Mouse (Mus musculus) lung, embryonic 15.5 days (tissue): ENCODE measurements around the gene Arhgap35. TPM values are rescaled to one million over a fixed set of nuclear protein-coding genes. Genes with fewer than 3 reads are reported as not detected.

Source experiments
- ATAC-seq: fragments of 200-750 bp; cut with Nextera tagmentation; 2 replicates; pipeline ENCODE4 v1.8.0; 2017; ENCODE audit warnings: moderate number of reproducible peaks, borderline replicate concordance; ENCODE audit not compliant: low FRiP score, low TSS enrichment; ENCODE audit errors: extremely low read depth
- H3K27ac ChIP-seq: fragments of 300-500 bp; sonication (generic); 2 replicates; pipeline ENCODE4 v1.5.1; 2015; ENCODE audit warnings: moderate library complexity, mild to moderate bottlenecking, inconsistent platforms
- H3K27me3 ChIP-seq: fragments of 300-500 bp; sonication (generic); 2 replicates; pipeline ENCODE4 v1.6.1; 2015; ENCODE audit warnings: inconsistent platforms
- H3K36me3 ChIP-seq: fragments of 300-500 bp; sonication (generic); 2 replicates; pipeline ENCODE4 v1.6.1; 2015; ENCODE audit warnings: inconsistent platforms
- H3K4me1 ChIP-seq: fragments of 300-500 bp; sonication (generic); 2 replicates; pipeline ENCODE4 v1.6.1; 2015; ENCODE audit warnings: inconsistent platforms
- H3K4me2 ChIP-seq: fragments of 300-500 bp; sonication (generic); 2 replicates; pipeline ENCODE4 v1.6.1; 2015; ENCODE audit warnings: inconsistent platforms, mild to moderate bottlenecking, moderate library complexity
- H3K4me3 ChIP-seq: fragments of 300-500 bp; sonication (generic); 2 replicates; pipeline ENCODE4 v1.5.1; 2015; ENCODE audit warnings: mild to moderate bottlenecking, inconsistent platforms
- H3K9ac ChIP-seq: fragments of 300-500 bp; sonication (generic); 2 replicates; pipeline ENCODE4 v1.6.1; 2015; ENCODE audit warnings: inconsistent platforms
- H3K9me3 ChIP-seq: fragments of 300-500 bp; sonication (generic); 2 replicates; pipeline ENCODE4 v1.6.1; 2016; ENCODE audit warnings: inconsistent platforms
- WGBS: fragments of 180-500 bp; shearing (Covaris S2); methylation state at CpG from one replicate; pipeline ENCODE4 v1.1.7; 2015; 5-methylcytosine and 5-hydroxymethylcytosine counted together
- polyA plus RNA-seq: library from polyadenylated mRNA; unstranded; fragments of >200 nt; fragmentation: Nextera tagmentation; extraction: Ambion mirVana; gene quantifications from 2 replicates; pipeline ENCODE4 v1.2.1, GENCODE M21; 2015

The Arhgap35 gene
- polyA plus RNA-seq, 1 experiment from 2014 or later = 19.4 TPM

- H3K27me3 ChIP-seq = no peaks in the 10 kb centered on the region
- ATAC-seq = no peak
- 83% methylated on average over 4 of the region's 5 CpGs for WGBS
- H3K4me2 ChIP-seq = no peak overlapping the region
- H3K9me3 ChIP-seq = no peaks in the 10 kb centered on the region
- H3K36me3 ChIP-seq = no peaks in the 10 kb centered on the region
- H3K4me3 ChIP-seq = no peak overlapping the region
- no peak overlapping the region for H3K9ac ChIP-seq
- H3K4me1 ChIP-seq = peaks cover 9% of the 10 kb centered on the region; the same call in 1 of the 2 replicates
- no peak overlapping the region for H3K27ac ChIP-seq
These were observed 158.5 kb downstream of the Arhgap35 start for GRCm38 (mm10) chr7:16456289-16456688.

GRCm38 (mm10) chr7:16455016-16455415, 159.8 kb downstream of the Arhgap35 start:
- Histone ChIP-seq H3K27ac (no peak overlapping the region), H3K4me2 (no peak overlapping the region), H3K36me3 (no peaks in the 10 kb centered on the region), H3K27me3 (no peaks in the 10 kb centered on the region), H3K9ac (no peak overlapping the region), H3K4me3 (no peak overlapping the region), H3K9me3 (no peaks in the 10 kb centered on the region), H3K4me1 (peaks cover 9% of the 10 kb centered on the region; the same call in 1 of the 2 replicates)
- WGBS = 87% methylated on average over 14 of the region's 14 CpGs
- no peak for ATAC-seq

GRCm38 (mm10) chr7:16453118-16453711, 161.6 kb downstream of the Arhgap35 start:
- H3K4me1 ChIP-seq = peaks cover 9% of the 10 kb centered on the region; the same call in 1 of the 2 replicates
- H3K9ac ChIP-seq = peak overlapping the region; percentile 66
- H3K27ac ChIP-seq = 0 out of 2 replicates have a peak overlapping the region, but pooled peaks have one; percentile 15
- under 1% methylated on average over 23 of the region's 23 CpGs for WGBS
- H3K4me3 ChIP-seq = peak overlapping the region; percentile 78
- H3K36me3 ChIP-seq = no peaks in the 10 kb centered on the region
- ATAC-seq = peak; percentile 55
- no peaks in the 10 kb centered on the region for H3K27me3 ChIP-seq
- H3K4me2 ChIP-seq = peak overlapping the region; percentile 91
- no peaks in the 10 kb centered on the region for H3K9me3 ChIP-seq

GRCm38 (mm10) chr7:16452587-16453073, 162.2 kb downstream of the Arhgap35 start, which contains the start of gene Tmem160:
Gene Tmem160, plus strand, starts transcription at chr7:16452779.
- ATAC-seq = peak; percentile 98

GRCm38 (mm10) chr7:16451656-16452055, 163.1 kb downstream of the Arhgap35 start:
- H3K4me3 ChIP-seq = no peak overlapping the region
- H3K27ac ChIP-seq = no peak overlapping the region
- ATAC-seq = no peak
- H3K9me3 ChIP-seq = no peaks in the 10 kb centered on the region
- H3K4me1 ChIP-seq = peaks cover 9% of the 10 kb centered on the region; the same call in 1 of the 2 replicates
- no peaks in the 10 kb centered on the region for H3K27me3 ChIP-seq
- H3K36me3 ChIP-seq = no peaks in the 10 kb centered on the region
- no peak overlapping the region for H3K4me2 ChIP-seq
- WGBS = 77% methylated on average over 6 of the region's 6 CpGs
- no peak overlapping the region for H3K9ac ChIP-seq

More at GRCm38 (mm10) chr7:16452587-16453073, 162.2 kb downstream of the Arhgap35 start, which contains the start of gene Tmem160:
- no peaks in the 10 kb centered on the region for H3K9me3 ChIP-seq
- under 1% methylated on average over 30 of the region's 30 CpGs for WGBS
- no peaks in the 10 kb centered on the region for H3K27me3 ChIP-seq
- peak within 1 kb of the TSS; percentile 66 for H3K9ac ChIP-seq
- H3K4me2 ChIP-seq = peak within 1 kb of the TSS; percentile 91
- no peaks in the 10 kb centered on the region for H3K36me3 ChIP-seq
- 0 out of 2 replicates have a peak within 1 kb of the TSS, but pooled peaks have one; percentile 15 for H3K27ac ChIP-seq
- H3K4me3 ChIP-seq = peak within 1 kb of the TSS; percentile 78
- H3K4me1 ChIP-seq = peaks cover 9% of the 10 kb centered on the region; the same call in 1 of the 2 replicates

Other genes starting within 250 kb of the Arhgap35 start
- gene Sae1, start 227.2 kb downstream of the Arhgap35 start, polyA plus RNA-seq = 340 and 341 TPM in 2 replicates
- 18.0 and 18.4 TPM in 2 replicates for gene Zc3h4, start 214.1 kb downstream of the Arhgap35 start, polyA plus RNA-seq
- 43.2 and 48.5 TPM in 2 replicates for gene Tmem160, start 162.2 kb downstream of the Arhgap35 start, polyA plus RNA-seq
- 0.21 and 0.26 TPM in 2 replicates for gene Npas1, start 137.3 kb downstream of the Arhgap35 start, polyA plus RNA-seq
- gene Ceacam15, start 60.7 kb upstream of the Arhgap35 start, polyA plus RNA-seq = not detected in 2 replicates
- gene Ceacam9, start 106.9 kb upstream of the Arhgap35 start, polyA plus RNA-seq = not detected in 2 replicates
- gene Ap2s1, start 123.4 kb upstream of the Arhgap35 start, polyA plus RNA-seq = 280 and 291 TPM in 2 replicates
- 53.7 and 54.5 TPM in 2 replicates for gene Slc1a5, start 166.3 kb upstream of the Arhgap35 start, polyA plus RNA-seq
- 102 TPM in 2 replicates for gene Strn4, start 200.9 kb upstream of the Arhgap35 start, polyA plus RNA-seq
- 28.9 and 30.6 TPM in 2 replicates for gene Fkrp, start 201.7 kb upstream of the Arhgap35 start, polyA plus RNA-seq
- 18.9 and 19.7 TPM in 2 replicates for gene Prkd2, start 227.9 kb upstream of the Arhgap35 start, polyA plus RNA-seq